Mouse (Mus musculus) left cerebral cortex, adult 9 months (tissue): ENCODE data around the gene Slc25a44.

Experiments used
- DNase-seq, 2 experiments: peaks; one replicate each; pipeline ENCODE4 v3.0.0; 2022; ENCODE audit warnings: low spot score in 2 of 2

The Slc25a44 gene

DNA sequence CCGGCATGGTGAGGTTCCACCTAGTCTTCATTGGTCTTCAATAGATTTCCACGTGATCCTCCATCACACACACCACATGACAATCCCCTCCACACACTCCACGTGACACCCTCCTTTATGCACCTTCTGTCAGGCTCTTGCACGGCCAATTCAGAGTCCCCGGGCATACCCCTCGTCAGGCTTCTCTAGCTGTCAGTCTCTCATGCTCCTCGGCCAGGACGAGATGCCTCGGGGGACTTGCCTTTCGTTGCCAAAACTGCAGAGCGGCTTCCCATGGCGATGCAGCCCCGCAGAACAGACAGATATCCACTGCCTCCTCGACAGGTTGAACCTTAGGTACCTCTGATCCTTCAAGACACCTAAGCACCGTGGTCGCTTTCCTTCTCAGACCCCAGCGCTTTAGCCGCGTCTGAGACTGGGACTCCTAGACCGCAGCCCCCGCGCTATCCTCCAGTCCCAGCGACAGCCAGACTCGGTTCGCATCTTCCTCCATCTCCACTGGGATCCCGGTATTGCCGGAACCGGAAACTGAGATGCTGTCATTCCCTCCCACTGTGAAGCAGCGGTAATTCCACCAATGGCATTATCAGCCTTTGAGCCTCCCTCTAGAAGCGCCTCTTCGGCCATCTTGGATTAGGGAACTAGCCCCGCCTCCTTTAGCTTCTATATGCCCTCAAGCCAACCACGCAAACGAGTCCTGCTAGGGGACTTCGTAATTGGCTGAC lies at the start of gene Slc25a44:
TSS of gene Slc25a44 (minus strand) at position 535 of the 725 bp plus-strand sequence.
- peak; percentile 94 to 97 for DNase-seq

DNA sequence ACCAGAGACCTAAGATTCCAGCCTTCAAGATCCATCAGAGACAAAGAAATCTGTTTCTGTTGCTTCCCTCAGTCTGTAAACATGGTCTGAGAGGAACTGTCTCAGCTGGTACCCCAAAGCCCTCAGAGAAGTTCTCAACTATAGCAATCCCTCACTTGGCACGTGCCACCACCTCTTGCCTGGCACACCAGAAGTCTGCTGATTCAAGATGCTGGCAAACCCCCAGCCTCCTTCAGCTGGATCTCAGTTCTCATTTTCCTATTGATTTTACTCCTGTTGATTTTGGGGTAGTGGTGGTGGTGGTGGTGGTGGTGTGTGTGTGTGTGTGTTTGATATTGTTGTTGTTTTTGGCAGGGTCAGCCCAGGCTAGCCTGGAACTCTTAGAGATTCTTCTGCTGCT lies 48.6 kb upstream of the Slc25a44 start:
- peak in 1 of 2 experiments; percentile 12 for DNase-seq

DNA sequence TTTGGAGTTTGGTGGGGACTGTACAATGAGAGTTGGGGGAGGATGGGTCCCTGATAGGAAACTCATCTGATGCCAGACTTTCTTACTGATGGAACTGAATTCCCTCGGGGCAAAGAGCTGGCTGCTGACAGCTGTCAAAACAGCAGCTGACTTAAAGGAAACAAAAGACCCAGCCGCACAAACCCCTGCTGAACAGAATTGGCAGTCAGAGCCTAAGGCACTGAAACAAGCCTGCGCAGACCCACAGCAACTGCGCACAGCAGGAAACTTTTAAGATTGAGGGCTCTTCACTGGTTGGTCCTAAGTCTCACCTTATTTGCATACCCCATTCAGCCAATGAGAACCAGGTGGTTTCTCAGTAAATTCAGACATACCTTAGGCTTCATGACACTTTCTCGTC lies 48.1 kb upstream of the Slc25a44 start:
- peak in 1 of 2 experiments; percentile 5 for DNase-seq

DNA sequence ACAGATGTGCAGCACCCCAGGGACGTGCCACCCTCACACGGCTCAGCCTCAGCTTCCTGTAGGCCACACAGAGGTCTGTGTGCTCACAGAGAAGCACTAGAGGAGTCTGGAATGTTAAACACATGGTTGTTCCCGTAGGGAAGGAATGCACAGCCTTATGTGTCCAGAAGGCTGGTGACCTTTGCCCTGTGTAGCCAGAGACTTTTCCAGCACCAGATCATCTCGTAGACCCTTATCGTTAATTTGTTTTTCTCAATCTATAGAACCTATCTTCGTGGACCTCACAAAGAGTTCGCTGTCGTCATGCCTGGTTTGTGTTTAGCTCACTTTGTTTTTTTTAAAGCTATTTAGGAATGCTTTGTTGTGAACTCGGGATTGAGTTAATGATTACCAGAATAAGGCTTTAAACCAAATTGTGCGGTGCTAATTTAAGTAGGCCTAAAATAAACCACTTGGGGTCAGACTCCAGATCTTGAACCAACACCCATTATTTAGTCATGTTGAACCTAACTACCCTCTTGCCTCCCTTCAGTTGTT lies 46.1 kb upstream of the Slc25a44 start:
- DNase-seq: no peak

DNA sequence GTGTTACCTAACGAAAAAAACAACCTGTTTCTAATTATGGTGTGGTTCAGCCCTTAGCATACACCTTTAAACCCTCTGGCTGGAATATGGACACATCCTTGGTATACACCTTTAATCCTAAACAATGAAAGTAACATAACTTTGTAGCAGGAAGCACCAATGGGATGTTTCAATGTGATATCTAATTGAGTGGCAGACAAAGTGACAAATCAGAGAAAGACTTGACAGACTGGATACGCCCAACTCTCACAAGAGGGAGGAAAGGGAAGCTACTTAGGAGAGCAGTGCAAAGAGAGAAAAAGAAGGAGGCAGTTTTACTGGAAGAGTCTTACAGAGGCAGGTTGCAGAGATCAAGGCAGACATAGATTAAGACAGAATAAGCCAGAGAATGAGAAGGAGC lies 44.5 kb upstream of the Slc25a44 start:
- DNase-seq: no peak

DNA sequence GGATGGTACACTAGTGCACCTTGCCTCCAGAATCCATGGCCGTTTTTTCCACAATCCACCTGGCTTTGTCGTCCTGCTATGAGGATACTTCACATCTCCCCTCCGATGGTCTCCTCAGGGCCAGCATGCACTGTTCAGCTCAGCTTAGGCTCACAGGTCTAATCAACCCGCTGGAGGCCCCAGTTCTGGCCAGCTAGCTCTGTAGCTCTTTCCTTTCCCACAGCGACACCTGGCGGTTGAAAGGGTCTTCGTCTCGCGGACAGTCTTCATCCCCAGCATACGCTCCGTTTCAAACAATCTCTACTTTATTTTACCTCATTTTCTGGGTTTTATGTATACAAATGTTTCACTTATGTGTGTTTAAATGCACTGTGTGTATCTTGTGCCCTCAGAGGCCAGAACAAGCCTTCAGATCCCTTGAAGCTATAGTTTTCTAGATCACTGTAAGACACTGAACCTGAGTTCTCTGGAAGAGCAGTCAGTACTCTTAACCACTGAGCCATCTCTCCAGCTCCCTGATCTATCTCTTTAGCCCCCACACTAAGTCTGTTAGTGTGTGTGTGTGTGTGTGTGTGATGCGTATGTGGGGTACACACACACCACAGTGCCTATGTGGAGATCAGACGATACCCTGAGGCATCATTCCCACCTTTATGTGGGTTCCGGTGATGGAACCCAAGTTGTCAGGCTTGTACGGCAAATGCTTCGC lies 42.3 kb upstream of the Slc25a44 start:
- peak in 1 of 2 experiments; percentile 92 for DNase-seq

DNA sequence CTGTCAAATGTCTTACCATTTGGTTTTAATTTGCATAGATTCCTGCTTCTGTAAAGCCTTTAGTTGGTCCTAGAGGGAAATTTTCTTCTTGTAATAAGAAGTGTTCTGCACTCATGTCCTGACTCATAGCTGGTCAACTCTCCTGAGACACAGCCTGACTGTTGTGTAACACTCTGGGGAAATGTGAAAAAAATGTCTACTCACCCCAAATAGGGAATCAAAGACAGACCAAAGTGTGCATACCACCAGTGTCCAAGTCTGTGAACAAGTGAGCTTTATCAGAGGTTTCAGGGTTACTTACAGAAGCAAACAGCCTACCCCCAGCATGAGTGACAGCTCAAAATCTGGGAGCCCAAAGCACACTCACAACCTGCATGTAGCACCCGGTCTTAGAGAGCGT lies 40.2 kb upstream of the Slc25a44 start:
- no peak for DNase-seq

DNA sequence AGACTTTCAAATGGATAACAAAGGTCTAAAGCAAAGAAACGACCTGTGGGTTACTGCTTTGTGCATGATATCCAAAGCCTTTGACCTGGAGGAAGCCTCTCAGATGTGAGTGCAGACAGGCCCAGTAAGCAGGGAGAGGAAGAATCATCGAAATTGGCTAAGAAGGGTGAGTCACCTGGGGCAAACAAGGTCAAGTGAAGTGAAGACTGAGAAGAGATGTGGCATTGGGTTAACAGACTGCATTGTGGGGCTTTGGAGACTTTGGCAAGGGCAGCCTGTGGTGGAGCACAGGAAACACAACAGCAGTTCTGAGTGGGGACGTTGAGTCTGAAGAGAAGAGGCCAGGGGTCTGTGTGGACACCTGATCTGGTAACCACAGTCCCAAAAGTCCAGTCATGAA lies 39.5 kb upstream of the Slc25a44 start:
- DNase-seq: no peak

DNA sequence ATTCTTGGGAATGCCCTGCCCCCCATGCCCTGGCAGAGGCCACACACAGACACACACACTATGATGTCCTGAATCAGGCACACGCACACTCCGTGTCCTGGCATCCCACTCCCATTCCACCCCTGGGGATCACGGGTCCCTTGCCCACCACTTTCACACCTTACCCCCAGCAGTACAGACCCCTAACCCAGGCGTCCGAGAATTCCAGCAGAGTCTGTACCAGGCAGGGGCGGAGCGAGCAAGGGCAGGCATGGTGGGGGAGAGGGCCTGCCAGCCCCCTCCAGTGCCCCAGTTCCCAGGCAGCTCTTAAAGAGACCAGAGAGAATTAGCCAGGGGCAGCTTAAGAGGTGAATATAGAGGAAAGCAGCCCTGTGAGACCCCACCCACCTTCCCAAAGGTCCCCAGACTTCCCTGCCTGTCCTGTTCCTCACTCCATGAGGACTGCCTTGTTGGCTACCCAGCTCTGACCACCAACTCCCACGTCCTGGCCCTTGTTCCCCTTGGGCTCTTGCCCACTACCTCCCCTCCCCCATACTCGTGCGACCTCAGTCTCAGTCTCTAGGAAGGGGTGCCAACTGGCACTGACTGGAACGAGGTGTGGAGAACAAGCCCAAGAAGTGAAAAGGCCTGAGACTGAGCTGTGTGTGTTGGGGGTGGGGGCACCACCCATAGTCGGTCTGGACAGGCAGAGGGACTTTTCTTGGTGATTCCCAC lies 36.2 kb upstream of the Slc25a44 start, which contains the start of gene Sema4a:
TSS of gene Sema4a (minus strand) at position 200 of the 714 bp plus-strand sequence.
- DNase-seq: peak in 1 of 2 experiments; percentile 22

DNA sequence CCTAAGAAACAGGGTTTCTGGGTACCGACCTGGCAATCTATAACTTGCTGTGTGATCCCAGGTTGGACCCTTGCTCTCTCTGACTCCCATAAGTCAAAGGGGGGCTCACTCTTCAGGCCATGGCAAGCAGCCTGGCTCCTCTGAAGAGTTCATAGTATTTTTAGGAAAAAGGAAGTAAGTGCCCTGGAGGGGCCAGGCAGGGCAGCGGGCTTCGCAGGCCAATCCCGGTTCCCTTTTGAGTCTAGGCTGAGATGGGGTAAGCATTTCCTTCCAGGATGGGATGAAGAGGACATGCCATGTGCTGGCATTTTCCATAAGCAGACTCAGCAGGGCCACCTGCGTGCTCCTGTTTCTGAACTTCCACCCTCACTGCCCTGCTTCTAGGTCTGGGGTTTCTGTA lies 35.1 kb upstream of the Slc25a44 start:
- peak in 1 of 2 experiments; percentile 2 for DNase-seq

DNA sequence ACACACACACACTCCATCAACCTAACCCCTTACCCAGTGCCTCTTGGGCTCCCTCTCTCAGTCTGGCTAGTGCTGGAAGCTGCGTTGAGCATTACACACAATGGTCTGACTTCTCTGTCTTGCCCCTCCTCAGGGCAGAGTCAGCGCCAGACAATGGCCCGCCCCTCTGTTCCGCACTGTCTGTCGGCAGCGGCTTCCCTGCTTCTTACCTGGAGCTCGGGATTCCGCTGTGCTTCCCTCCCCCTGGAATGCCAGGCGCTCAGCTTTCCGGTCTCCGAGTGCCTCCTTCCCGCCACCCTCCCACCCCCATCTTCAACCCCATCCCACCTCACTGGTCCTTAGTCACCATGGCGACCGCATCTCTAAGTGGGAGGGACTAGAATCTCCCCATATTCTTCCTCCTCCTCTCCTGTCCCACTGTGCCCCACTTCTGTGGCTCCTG lies 33.9 kb upstream of the Slc25a44 start:
- DNase-seq: peak in 1 of 2 experiments; percentile 64

DNA sequence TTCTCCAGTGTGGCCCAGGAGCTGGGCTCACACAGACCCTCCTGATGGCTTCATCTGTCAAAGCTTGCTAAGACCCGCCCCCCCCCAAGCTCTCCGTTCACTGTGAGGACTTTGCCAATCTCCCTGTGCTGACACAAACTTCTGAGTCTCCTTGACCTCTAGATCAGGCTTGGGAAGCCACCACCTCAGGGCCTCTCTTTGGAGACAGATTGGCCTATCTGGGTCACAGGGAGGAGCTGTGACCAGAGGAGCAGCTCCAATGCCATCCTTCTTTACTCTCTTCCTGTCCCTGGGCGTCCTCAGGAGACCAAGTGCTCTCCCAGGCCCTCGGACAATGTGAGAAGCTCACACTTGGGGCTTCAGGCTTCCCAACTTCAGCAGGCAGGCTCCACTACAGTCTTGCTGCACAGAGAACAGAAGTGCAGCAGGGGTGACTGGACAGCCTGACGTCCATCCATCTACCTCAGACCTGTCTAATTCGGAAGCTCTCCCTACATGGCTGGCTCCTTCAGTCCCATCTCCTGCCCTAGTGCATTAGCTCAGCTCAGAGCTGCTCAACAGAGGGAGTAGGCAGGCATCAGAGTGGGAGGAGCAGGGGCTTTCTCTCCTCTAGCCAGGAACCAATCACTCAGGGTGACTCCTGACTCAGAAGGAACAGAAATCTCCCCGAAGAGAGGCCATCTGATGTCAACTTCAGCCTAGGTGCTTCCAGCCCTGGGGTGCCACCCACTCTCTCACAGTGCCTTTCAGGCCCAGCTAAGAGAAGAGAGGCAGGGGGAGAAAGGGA lies 32.0 kb upstream of the Slc25a44 start:
- peak in 1 of 2 experiments; percentile 7 for DNase-seq

DNA sequence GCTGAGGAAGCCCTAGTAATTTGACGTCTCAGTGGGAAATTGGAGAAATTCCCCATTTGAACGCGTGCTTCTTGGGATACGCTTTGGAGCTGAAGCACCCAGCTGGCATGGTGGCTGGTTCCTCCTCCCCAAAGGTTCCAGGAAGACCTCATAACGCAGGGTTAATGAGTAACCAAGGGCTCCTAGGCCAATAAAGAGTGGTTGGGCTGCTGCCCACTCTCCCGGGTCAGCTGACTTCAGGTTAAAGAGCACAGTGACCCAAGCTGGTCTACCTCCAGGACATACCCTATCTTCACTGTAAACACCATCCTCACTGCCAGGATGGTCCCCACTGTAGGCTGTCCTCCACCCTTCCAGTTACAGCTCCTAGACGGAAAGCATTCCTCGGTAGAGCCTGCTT lies 31.4 kb upstream of the Slc25a44 start:
- DNase-seq: peak in 1 of 2 experiments; percentile 2

DNA sequence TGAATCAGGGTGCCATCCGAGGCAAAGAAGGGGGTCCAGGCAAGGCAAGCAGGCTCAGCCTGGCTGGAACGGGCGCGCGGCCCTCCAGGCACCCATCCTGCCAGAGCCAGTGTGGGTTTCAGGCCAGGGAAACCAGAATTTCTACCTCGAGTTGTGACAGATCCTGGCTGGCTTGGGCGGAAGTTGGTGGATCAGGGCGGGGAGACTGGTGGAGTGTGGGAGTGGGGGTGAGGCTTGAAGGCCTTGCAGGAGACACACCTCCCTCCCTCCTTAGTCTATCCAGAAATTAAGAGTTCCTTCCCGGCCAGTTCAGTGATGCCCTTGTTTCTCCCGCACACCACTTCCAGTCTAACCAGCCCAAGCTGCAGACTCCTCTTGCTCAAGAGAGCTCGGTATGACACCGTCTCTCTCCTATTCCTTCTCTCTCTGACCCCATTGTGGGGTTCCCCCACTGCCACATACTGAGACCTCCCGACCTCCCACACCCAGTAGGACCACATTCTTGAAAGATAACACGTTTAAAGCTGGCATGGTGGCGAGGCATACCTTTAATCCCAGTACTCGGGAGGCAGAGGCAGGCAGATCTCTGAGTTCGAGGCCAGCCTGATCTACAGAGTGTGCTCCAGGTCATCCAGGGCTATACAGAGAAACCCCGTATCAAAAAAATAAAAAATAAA lies 30.8 kb upstream of the Slc25a44 start:
- no peak for DNase-seq

DNA sequence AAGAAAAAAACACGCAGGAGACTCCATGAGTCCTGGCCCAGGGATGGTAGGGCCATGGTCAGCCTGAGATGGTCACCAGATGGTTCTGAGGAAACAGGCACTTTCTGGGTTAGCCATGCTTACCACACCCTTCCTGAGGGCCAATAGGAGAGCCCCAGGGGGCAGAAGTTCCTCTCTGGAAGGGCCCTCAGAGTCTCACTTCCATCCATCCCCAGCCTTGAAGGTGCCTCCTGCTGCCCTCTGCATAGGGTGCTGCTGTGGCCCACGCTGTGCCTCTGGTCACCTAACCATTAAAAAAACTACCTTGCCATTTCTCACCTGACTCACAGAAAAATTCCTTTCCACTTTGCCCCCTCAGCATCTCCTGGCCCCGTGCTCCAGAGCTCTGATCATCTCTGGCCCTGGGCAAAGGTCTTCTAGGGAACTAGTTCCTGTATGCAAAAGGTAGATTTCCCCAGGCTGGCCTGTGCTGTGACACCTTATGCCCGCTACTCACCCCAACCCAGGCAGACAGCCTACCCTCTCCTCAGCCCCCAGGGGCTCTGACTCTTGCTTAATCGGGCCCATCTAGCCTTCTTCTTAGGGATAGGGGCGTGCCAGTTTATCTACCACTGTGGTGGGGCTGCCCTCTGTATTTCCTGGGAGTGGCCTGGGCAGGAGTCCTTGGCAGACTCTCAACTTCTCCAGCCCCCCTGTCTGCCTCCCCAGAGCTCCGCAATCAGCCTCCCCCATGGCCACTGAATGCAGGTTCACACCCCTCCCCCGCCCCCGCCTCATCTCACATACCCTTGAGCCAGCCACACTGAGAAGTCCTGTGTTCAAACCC lies 30.0 kb upstream of the Slc25a44 start:
- DNase-seq: no peak

DNA sequence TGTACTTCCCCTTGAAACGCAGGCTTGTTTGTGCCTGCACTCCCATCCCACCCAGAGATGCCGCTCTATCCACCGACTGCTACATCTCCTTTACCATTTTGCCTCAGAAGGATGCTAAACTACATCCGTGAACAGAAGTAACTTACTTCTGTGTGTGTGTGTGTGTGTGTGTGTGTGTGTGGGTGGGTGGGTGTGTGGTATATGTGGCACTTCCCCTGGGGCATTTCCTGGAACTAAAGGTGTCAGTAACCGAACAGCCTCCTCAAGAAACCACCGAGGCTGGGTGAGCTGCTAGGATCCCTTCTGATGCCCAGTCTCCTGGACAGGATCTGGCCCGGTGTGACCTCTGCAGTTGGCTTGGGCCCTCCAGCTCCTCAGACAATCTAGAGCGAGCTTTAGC lies 29.0 kb upstream of the Slc25a44 start:
- DNase-seq: no peak

DNA sequence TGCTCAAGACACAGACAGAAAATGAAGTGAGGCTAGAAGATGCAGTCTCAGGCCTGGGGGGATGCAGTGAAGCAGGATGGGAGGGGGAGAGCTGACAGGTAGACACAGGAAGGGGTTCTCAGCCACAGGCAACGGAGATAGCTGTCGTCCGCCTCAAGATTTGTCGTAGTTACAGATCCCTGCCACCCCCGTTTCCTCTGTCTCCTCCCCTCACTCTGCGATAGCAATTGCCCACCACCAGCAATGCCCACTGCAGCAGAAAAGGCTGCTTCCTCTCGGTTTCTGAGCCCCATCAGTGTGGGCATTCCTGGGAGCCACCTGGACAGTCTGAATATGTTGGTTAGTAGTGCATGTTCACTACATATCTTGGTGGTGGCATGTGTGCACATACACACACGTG lies 28.4 kb upstream of the Slc25a44 start:
- DNase-seq: no peak

DNA sequence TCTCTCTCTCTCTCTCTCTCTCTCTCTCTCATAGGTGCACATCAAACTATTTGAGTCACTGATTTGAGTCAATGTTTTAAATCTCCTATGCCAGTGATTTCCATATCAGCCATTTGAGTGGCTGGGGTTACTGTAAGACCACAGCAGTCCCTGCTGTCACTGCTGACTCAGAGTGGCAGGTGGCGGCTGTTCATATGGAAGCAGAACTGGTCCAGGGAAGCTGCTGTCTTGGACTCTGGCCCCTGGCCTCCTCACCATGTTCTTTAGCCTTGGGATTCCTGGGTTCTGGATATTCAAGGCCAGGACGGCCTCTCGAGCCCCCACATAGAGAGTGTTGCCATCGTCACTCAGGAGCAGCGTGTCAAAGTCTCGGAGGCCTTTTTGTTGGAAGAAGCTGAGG lies 27.8 kb upstream of the Slc25a44 start:
- no peak for DNase-seq

DNA sequence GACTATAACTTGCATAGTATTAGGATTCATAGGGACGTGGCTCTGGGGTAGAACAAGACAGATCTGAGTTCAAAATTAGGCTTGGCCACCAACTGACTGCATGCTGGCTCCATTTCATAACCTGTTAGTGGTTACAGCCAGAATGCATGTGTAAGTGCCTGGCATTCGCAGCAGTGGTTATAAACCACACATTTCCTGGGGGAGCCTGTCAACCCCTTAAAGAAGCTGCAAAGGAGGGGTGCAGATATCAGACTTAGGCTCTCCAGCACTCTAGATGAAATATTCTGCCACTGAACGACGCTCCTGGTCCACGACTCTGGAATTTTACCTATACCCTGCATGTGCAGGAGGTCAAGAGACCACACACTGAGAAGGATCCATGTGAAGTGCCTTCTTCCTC lies 27.3 kb upstream of the Slc25a44 start:
- DNase-seq: no peak
